Mouse (Mus musculus) cerebellum, postnatal 36 days (tissue): Measurements from ENCODE around the gene Cmtm4.

ENCODE experiments used
- DNase-seq, 2 experiments: peaks; one replicate each; pipeline ENCODE4 v3.0.0; 2021 to 2022; ENCODE audit warnings: mixed read lengths in 2 of 2

The Cmtm4 gene

DNA sequence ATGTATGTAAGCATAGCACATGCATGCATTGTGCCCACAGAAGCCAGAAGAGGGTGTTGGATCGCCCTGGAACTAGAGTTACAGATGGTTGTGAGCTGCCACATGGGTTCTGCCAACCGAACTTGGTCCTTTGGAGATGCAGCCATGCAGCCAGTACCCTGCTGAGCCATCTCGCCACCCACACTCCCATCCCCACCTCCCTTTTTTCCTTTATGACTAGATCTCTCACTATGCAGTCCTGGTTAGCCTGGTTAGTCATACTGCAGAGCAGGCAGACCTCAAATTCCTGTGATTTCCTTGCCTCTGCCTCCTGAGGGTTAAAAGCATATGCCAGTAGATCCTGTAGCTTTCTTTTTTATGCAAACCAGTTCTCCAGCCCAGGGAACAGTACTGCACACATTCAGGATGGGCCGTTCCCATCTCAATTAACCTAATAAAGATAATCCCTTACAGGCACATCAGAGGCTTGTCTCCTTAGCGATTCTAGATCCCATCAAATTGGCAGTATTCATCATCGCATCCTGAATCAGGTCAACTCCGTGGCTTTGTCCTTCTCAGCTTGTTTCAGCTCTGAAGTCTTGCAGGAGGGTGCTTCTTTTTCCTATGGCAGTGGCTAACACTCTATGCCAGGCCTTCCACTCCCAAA, 15.1 kb upstream of the Cmtm4 start:
- no peak for DNase-seq

GRCm38 (mm10) chr8:104408328-104409110, 12.9 kb upstream of the Cmtm4 start:
- DNase-seq: no peak

GRCm38 (mm10) chr8:104406340-104407128, 10.9 kb upstream of the Cmtm4 start:
- DNase-seq: no peak

DNA sequence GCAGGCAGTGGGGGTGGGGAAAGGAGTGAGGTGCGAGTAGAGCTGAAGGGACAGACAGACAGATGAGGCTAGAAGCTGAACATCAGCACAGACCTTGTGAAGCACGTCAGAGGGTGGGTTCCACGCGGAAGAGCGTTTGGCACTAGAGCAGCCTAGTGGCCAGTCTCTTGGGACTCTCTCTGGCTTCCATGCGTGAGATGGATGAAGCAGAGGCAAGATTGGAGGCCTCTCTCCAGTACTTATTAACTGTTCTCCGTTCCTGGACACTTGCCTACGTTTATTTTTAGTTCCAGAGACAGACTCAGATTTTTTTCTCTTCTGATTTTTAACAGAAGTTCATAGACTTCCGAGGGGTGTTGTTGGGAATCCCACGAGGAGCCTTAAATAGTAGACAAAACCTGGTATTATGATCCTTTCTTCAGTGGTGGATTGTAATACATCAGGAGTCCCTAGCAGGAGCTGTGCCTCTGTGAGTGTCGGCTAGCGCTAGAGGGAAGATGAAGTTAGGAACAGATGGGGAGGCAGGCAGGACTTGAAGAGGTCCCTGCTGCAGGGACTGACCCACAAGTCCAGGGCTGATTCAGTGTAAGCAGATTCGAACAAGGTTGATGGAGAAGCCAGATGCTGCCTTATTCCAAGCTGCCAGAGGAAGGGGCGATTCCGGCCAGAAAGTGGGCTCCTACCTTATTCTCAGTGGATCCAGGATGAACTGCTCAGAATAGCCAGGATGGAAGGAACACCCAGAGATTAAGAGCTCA, 10.0 kb upstream of the Cmtm4 start:
- no peak for DNase-seq

GRCm38 (mm10) chr8:104403596-104403995, 8.0 kb upstream of the Cmtm4 start:
- DNase-seq: no peak

- DNase-seq: peak; percentile 57 to 64
Observed at GRCm38 (mm10) chr8:104394801-104395702, 555 bp downstream of the Cmtm4 start.

- DNase-seq: no peak
Observed at GRCm38 (mm10) chr8:104393767-104394166, 1.8 kb downstream of the Cmtm4 start.

DNA sequence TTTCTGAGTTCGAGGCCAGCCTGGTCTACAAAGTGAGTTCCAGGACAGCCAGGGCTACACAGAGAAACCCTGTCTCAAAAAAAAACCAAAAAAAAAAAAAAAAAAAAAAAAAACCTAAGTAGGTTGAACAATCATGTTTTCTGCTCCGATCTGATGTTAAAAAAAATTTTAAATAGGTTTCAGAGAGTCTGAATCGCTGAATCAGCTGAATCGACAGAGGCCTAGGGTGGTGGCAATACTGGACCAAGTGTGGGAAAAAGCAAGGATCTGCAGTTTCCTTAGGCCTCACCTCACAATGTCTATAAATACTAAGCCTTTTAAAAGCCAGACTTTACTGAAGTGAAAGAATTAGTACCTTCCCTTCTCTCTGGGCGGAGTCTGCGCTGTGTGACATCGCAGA, 2.5 kb downstream of the Cmtm4 start:
- DNase-seq: no peak

DNA sequence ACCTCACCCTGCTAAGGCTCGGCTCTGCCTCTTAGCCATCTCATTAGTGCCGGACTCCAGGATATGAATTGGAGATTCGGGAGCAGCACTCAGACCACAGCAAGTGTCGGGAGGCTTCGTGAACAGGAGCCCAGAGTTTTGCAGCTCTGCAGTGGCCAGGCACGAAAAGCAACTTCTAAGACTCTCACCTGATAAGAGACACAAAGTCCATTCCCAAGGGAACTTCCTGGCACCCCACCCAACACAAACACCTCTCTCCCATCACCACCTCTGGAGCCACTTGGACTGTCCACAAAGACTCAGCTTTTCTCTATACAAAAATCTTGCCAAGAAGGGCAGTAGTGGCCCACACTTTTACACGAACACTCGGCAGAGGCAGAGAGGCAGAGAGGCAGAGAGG, 5.4 kb downstream of the Cmtm4 start:
- DNase-seq: no peak

GRCm38 (mm10) chr8:104387980-104388379, 7.6 kb downstream of the Cmtm4 start:
- DNase-seq: peak; percentile 44 to 45

GRCm38 (mm10) chr8:104387501-104387900, 8.1 kb downstream of the Cmtm4 start:
- DNase-seq: no peak

DNA sequence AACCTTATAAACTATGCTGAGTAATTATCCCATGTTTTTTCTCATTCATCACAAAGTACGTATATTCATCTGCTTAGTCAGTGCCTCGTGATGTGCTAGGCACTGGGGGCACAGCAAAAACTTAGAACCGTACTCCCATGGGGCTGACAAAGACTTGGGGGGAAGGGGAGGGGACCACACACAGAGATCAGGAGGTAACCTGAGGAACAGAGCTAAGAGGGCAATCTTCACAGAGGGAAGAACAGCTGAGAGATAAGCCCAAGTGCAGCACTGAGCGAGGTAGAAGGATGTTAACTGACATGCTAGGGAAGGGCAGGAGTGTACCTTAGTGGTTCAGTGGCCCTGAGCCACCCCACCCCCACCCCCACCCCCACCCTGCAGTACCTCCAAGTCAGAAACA, 8.9 kb downstream of the Cmtm4 start:
- no peak for DNase-seq

DNA sequence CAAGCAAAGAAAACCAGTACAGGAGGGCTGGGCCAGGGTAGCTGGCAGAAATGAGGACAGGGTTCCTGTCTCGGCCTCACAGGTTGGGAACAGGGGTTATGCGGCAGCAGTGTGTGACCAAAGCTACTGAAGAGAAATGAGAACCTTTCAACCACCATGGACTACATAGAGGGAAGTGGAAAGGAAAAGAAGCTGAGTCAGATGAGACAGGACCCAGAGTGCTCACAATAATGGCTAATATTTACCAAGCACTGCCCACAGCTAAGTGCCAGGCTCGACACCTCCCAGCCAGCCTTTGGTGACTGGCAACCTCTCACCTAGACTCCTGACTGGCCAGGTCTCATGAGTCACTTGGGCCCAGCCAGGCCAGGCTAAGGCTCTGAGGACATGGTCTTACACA, 11.6 kb downstream of the Cmtm4 start:
- no peak for DNase-seq

DNA sequence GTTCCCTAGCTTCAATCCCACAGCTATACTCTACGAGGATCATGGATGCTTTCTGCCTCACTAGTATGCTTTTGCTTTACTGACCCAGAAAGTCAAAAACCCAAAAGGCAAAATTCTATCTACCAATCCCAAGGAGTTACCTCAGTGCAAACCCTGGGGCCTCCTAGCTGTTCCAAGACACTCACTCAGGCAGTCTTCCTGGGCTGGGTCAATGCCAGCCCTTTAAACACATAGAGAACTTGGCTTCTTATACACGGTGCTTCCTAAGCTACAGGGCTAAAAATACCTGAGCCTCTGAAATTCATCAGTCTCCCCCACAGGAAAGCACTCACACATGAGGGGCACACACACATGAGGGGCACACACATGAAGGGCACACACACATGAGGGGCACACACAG, 12.3 kb downstream of the Cmtm4 start:
- DNase-seq: no peak

GRCm38 (mm10) chr8:104380961-104381411, 14.6 kb downstream of the Cmtm4 start:
- DNase-seq: peak; percentile 35 to 52

DNA sequence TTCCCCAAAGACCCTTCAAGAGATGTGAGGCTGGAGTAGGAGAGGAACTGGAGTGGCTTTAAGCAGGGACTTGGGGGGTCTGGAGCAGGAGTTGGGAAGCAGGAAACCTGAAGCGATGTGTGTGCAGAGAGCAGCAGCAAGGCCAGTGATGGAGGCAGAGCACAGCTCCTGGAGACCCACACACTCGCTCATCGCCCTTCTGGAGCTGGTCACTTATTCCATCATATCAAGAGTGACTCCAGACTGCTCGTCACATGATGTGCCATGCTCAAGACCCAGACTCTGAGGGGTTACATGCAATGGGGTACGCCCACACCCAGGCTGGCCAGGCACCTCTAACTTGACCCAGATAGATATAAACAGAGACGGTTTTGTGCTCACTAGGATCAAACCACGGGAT, 15.3 kb downstream of the Cmtm4 start:
- DNase-seq: no peak

DNA sequence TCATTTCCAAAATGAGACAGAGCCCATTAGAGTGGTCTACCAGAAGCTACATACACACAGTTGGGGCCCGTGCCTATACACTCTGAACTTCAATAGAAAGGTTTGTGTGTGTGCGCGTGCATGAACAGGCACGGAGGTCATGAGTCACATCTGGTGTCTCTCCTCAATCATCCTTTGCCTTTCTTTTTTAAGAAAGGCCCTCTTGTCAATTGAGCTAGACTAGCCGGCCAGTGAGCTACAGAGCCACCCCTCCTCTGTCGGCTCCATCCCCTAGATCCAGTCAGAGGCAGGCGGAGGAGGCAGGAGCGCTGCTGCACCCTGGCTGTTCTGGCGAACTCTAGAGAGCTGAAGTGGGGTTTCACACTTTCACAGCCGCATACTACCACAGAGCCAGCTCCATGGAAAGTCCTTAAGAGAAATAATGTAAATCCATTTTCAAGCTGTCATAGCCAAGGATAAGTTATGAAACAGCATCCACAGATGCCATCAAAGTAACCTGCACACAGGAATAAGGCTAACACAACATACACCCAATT, 16.2 kb downstream of the Cmtm4 start:
- DNase-seq: no peak

DNA sequence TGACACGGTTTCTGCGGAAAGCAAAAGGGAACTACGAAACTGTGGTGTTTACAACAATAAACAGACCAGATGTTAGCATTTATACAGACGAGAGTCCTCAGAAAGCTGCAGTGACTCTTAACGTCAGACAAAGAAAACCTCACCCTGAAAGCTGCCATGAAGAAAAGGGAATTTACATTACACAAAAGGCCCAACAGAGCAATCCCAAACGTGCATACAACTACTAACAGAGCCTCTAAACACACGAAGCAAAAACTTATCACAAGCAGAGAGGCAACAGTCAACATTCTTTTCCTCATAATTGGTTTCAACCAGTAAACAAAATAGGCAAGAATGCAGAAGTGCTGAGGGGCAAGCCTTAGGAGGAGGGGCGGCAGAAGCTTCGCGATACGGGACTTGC, 18.9 kb downstream of the Cmtm4 start:
- no peak for DNase-seq

DNA sequence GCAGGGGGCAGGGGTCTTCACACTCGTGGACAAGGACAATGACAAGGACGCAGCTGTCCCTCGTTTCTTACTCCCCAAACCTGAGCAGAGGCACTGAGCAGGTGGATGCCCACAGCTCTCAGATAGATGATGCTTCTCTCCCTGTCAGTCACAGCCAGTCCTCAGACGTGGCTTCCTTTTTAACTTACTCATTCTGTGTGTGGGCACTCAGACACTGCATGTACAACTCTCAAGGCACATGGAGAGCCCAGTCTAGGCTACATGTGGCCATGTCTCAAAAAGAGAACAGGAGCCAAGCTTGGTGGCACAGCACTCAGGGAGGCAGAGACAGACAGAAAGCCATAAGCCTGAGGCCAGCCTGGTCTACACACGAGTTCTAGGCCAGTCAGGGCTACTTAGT, 19.6 kb downstream of the Cmtm4 start:
- no peak for DNase-seq

DNA sequence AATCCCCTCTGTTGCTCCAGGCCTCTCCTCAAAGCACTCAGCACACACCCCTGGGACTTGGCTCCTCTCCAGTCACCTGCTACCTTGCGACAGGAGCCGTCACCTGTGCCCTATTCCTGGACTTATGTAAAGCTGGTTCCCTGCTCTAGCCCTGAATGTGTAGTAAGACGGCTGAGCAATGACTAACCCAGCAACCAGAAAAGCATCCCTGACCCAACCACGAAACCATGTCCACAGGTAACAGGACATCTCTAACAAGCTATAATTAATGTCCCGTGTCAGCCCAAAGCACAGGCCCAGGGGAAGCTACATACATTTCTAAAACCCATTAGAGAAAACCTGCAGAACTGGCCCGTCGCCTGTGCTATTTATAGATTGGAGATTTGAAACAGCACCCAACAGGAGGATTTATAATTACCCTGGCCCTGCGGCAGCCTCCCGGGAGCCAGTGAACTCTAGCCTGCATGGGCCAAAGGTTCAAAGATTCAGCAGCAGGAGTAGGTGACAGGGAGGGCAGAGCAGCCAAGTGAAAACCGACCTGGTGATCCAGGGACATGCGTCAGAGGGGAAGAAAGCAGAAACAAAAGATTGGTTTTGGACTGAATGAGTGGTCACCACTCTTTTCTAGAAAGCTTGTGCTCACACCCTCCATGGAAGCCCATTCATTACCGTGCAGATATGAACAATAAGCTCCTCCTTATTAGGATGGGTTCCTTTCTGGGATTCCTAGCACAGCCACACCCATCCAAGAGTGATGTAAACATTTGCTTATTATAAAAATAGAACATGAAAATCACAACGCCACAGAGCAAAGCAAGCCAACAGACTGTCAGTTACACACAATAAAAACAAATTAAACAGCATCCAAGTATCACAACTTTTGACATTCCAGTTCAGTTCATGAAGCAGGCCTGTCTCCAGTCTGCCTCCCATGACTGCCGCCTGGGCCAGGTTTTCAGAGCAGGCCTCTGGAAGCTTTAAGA, 20.5 kb downstream of the Cmtm4 start:
- peak; percentile 50 to 53 for DNase-seq
